Comparison of ENCODE assay signal across 8 mouse cellular contexts in genomic region chr3:104383681-104384341, GRCm38 (mm10).
A peak's percentile ranks its signal among the peaks of the same experiment; 100 is the strongest.
DNase-seq lines count a peak whose midpoint lies in the region; ATAC-seq lines count a peak whose summit lies in the region.

No protein-coding gene starts in this region.

- no peaks in the 10 kb centered on the region for H3K27me3 ChIP-seq in forebrain, embryonic 12.5 days
- H3K27me3 ChIP-seq in forebrain, embryonic 11.5 days (ENCODE audit: control insufficient read depth, insufficient read depth, low read length), result no peaks in the 10 kb centered on the region
- no peaks in the 10 kb centered on the region for H3K27me3 ChIP-seq in heart, embryonic 13.5 days (replicated peaks)

- DNase-seq in forebrain, embryonic 11.5 days (ENCODE audit: low spot score), result no peak
- peak; percentile 26 for DNase-seq in Muller cell, postnatal 12 days (ENCODE audit: inconsistent ontology term)
- DNase-seq in left cerebral cortex, postnatal 10 days (ENCODE audit: extremely low spot score in 1 of 2, low spot score in 2 of 2), result peak; percentile 28 to 46
- no peak for DNase-seq in ovary, postnatal 14 days (ENCODE audit: low spot score)
- DNase-seq in T-cell, adult 2 months (ENCODE audit: low spot score), result no peak
- no peak for DNase-seq in cerebellum, adult 9-10 months

- intact Hi-C loops in left cerebral cortex, postnatal 10 days (cut with DNase I), result no loop called here

- no peaks in the 10 kb centered on the region for H3K9me3 ChIP-seq in forebrain, embryonic 12.5 days
- H3K9me3 ChIP-seq in forebrain, embryonic 11.5 days (ENCODE audit: control insufficient read depth, low read length), result no peaks in the 10 kb centered on the region
- H3K9me3 ChIP-seq in heart, embryonic 13.5 days, result no peaks in the 10 kb centered on the region

- WGBS in forebrain, embryonic 12.5 days, result 66% methylated on average over 9 of the region's 9 CpGs
- WGBS in forebrain, embryonic 11.5 days, result 74% methylated on average over 9 of the region's 9 CpGs
- whole genome bisulfite sequencing in heart, embryonic 13.5 days, result 39% methylated on average over 9 of the region's 9 CpGs

- no peak overlapping the region for H3K4me3 ChIP-seq in forebrain, embryonic 12.5 days (replicated peaks)
- no peak overlapping the region for H3K4me3 ChIP-seq in forebrain, embryonic 11.5 days (ENCODE audit: low read depth, low read length)
- 0 out of 2 replicates have a peak overlapping the region, but pooled peaks have one; percentile 6 for H3K4me3 ChIP-seq in heart, embryonic 13.5 days

- ATAC-seq in forebrain, embryonic 12.5 days (ENCODE audit: low FRiP score), result no peak
- no peak for ATAC-seq in forebrain, embryonic 11.5 days (replicated peaks; ENCODE audit: low FRiP score)
- no peak for ATAC-seq in heart, embryonic 13.5 days (ENCODE audit: extremely low read depth, insufficient number of reproducible peaks, low FRiP score, low TSS enrichment)

- H3K9ac ChIP-seq in forebrain, embryonic 12.5 days, result no peak overlapping the region
- H3K9ac ChIP-seq in forebrain, embryonic 11.5 days (ENCODE audit: low read length), result no peak overlapping the region
- H3K9ac ChIP-seq in heart, embryonic 13.5 days, result peak overlapping the region; percentile 59

- peak overlapping the region; percentile 25; the same call in 1 of the 2 replicates for H3K27ac ChIP-seq in forebrain, embryonic 12.5 days
- H3K27ac ChIP-seq in forebrain, embryonic 11.5 days (ENCODE audit: low read depth, low read length), result no peak overlapping the region
- H3K27ac ChIP-seq in heart, embryonic 13.5 days (replicated peaks), result peak overlapping the region; percentile 86

- H3K4me2 ChIP-seq in forebrain, embryonic 12.5 days, result no peak overlapping the region
- H3K4me2 ChIP-seq in forebrain, embryonic 11.5 days (ENCODE audit: low read depth, low read length, severe bottlenecking), result no peak overlapping the region
- peak overlapping the region; percentile 51 for H3K4me2 ChIP-seq in heart, embryonic 13.5 days

- H3K4me1 ChIP-seq in forebrain, embryonic 12.5 days, result peaks cover 7% of the 10 kb centered on the region; the same call in 1 of the 2 replicates
- no peaks in the 10 kb centered on the region for H3K4me1 ChIP-seq in forebrain, embryonic 11.5 days (replicated peaks; ENCODE audit: control insufficient read depth, insufficient read depth, low read length)
- peaks cover 41% of the 10 kb centered on the region for H3K4me1 ChIP-seq in heart, embryonic 13.5 days

- H3K36me3 ChIP-seq in forebrain, embryonic 12.5 days (replicated peaks), result no peaks in the 10 kb centered on the region
- H3K36me3 ChIP-seq in forebrain, embryonic 11.5 days (ENCODE audit: control insufficient read depth, insufficient read depth, low read length), result no peaks in the 10 kb centered on the region
- H3K36me3 ChIP-seq in heart, embryonic 13.5 days, result no peaks in the 10 kb centered on the region

Comparison
In these comparisons a context has a peak if more than half of its experiments do, and no peak if none do; other contexts are left out.
1. DNase-seq: peak in Muller cell, postnatal 12 days (single experiment) and left cerebral cortex, postnatal 10 days (2 of 2); none in forebrain, embryonic 11.5 days (single experiment), ovary, postnatal 14 days (single experiment), T-cell, adult 2 months (single experiment) and cerebellum, adult 9-10 months (single experiment).